Mouse (Mus musculus): ENCODE measurements around the gene Tmem132c. TPM values are rescaled to one million over a fixed set of nuclear protein-coding genes. Genes with fewer than 3 reads are reported as not detected.
"Not testable (repeated sequence)": the region's sequence is repeated elsewhere in the genome, so short reads cannot be mapped to it uniquely, and the experiment has no call there.

Tmem132c gene
- polyA plus RNA-seq, 1 experiment from 2014 or later: 11.9 TPM

- DNase-seq (ENCODE audit: low spot score): no peak
- Histone ChIP-seq H3K27me3 (ENCODE audit: insufficient read depth, poor library complexity, severe bottlenecking) (no peaks in the 10 kb centered on the region), H3K27ac (peak overlapping the region; percentile 83; the same call in 1 of the 2 replicates), H3K9me3 (no peaks in the 10 kb centered on the region), H3K4me1 (peaks cover 39% of the 10 kb centered on the region), H3K36me3 (no peaks in the 10 kb centered on the region), H3K4me3 (no peak overlapping the region)
- 61% methylated on average over 2 of the region's 2 CpGs for WGBS
Measured at GRCm38 (mm10) chr5:127324645-127325044, 83.0 kb downstream of the Tmem132c start.

GRCm38 (mm10) chr5:127336048-127336907 is 94.7 kb downstream of the Tmem132c start:
- H3K27me3 ChIP-seq (ENCODE audit: insufficient read depth, poor library complexity, severe bottlenecking): no peaks in the 10 kb centered on the region
- H3K36me3 ChIP-seq: no peaks in the 10 kb centered on the region; the same call in 1 of the 2 replicates
- peak overlapping the region; percentile 24; the same call in 1 of the 2 replicates for H3K4me3 ChIP-seq
- no peaks in the 10 kb centered on the region for H3K9me3 ChIP-seq
- H3K4me1 ChIP-seq: peaks cover 32% of the 10 kb centered on the region
- 20% methylated on average over 15 of the region's 15 CpGs for WGBS
- DNase-seq (ENCODE audit: low spot score): no peak
- H3K27ac ChIP-seq: peak overlapping the region; percentile 60

- no peaks in the 10 kb centered on the region; the same call in 1 of the 2 replicates for H3K36me3 ChIP-seq
- no peaks in the 10 kb centered on the region for H3K9me3 ChIP-seq
- no peak for DNase-seq (ENCODE audit: low spot score)
- H3K27ac ChIP-seq: peak overlapping the region; percentile 60
- peaks cover 32% of the 10 kb centered on the region for H3K4me1 ChIP-seq
- no peaks in the 10 kb centered on the region for H3K27me3 ChIP-seq (ENCODE audit: insufficient read depth, poor library complexity, severe bottlenecking)
- 43% methylated on average over 5 of the region's 5 CpGs for WGBS
- H3K4me3 ChIP-seq: no peak overlapping the region
Measured at GRCm38 (mm10) chr5:127336908-127337265, 95.3 kb downstream of the Tmem132c start.

GRCm38 (mm10) chr5:127339016-127339435 is 97.4 kb downstream of the Tmem132c start:
- peaks cover 32% of the 10 kb centered on the region for H3K4me1 ChIP-seq
- peak overlapping the region; percentile 44; the same call in 1 of the 2 replicates for H3K27ac ChIP-seq
- H3K4me3 ChIP-seq: no peak overlapping the region
- WGBS: 6% methylated on average over 5 of the region's 5 CpGs
- H3K27me3 ChIP-seq (ENCODE audit: insufficient read depth, poor library complexity, severe bottlenecking): no peaks in the 10 kb centered on the region
- no peaks in the 10 kb centered on the region for H3K9me3 ChIP-seq
- DNase-seq (ENCODE audit: low spot score): no peak
- H3K36me3 ChIP-seq: no peaks in the 10 kb centered on the region; the same call in 1 of the 2 replicates

- Histone ChIP-seq H3K36me3 (no peaks in the 10 kb centered on the region), H3K4me3 (no peak overlapping the region), H3K27ac (no peak overlapping the region), H3K9me3 (no peaks in the 10 kb centered on the region), H3K27me3 (ENCODE audit: insufficient read depth, poor library complexity, severe bottlenecking) (no peaks in the 10 kb centered on the region), H3K4me1 (peaks cover 25% of the 10 kb centered on the region)
- WGBS: 14% methylated on average over 3 of the region's 3 CpGs
- no peak for DNase-seq (ENCODE audit: low spot score)
Measured at GRCm38 (mm10) chr5:127341158-127341557, 99.5 kb downstream of the Tmem132c start.

GRCm38 (mm10) chr5:127344721-127345120 is 103.1 kb downstream of the Tmem132c start:
- Histone ChIP-seq H3K27me3 (ENCODE audit: insufficient read depth, poor library complexity, severe bottlenecking) (no peaks in the 10 kb centered on the region), H3K9me3 (no peaks in the 10 kb centered on the region), H3K4me3 (no peak overlapping the region), H3K27ac (no peak overlapping the region), H3K4me1 (0 out of 2 replicates have a peak, but pooled peaks cover 2% of the 10 kb centered on the region), H3K36me3 (no peaks in the 10 kb centered on the region)
- 39% methylated on average over 2 of the region's 2 CpGs for WGBS
- no peak for DNase-seq (ENCODE audit: low spot score)

GRCm38 (mm10) chr5:127346364-127346763 is 104.8 kb downstream of the Tmem132c start:
- Histone ChIP-seq H3K27ac (no peak overlapping the region), H3K36me3 (no peaks in the 10 kb centered on the region), H3K4me1 (no peaks in the 10 kb centered on the region), H3K4me3 (no peak overlapping the region), H3K9me3 (no peaks in the 10 kb centered on the region), H3K27me3 (ENCODE audit: insufficient read depth, poor library complexity, severe bottlenecking) (no peaks in the 10 kb centered on the region)
- 85% methylated on average over 2 of the region's 2 CpGs for WGBS
- no peak for DNase-seq (ENCODE audit: low spot score)

- DNase-seq (ENCODE audit: low spot score): no peak
- Histone ChIP-seq H3K27me3 (ENCODE audit: insufficient read depth, poor library complexity, severe bottlenecking) (no peaks in the 10 kb centered on the region), H3K9me3 (no peaks in the 10 kb centered on the region), H3K27ac (no peak overlapping the region), H3K4me1 (peaks cover 3% of the 10 kb centered on the region; the same call in 1 of the 2 replicates), H3K36me3 (no peaks in the 10 kb centered on the region), H3K4me3 (no peak overlapping the region)
- WGBS: 79% methylated on average over 12 of the region's 12 CpGs
Measured at GRCm38 (mm10) chr5:127347053-127347748, 105.6 kb downstream of the Tmem132c start.

- Histone ChIP-seq H3K27me3 (ENCODE audit: insufficient read depth, poor library complexity, severe bottlenecking) (no peaks in the 10 kb centered on the region), H3K36me3 (no peaks in the 10 kb centered on the region), H3K9me3 (no peaks in the 10 kb centered on the region), H3K4me3 (no peak overlapping the region), H3K27ac (no peak overlapping the region), H3K4me1 (peaks cover 7% of the 10 kb centered on the region; the same call in 1 of the 2 replicates)
- no peak for DNase-seq (ENCODE audit: low spot score)
- 80% methylated on average over 9 of the region's 9 CpGs for WGBS
Measured at GRCm38 (mm10) chr5:127349221-127350065, 107.8 kb downstream of the Tmem132c start.

GRCm38 (mm10) chr5:127353002-127353401 is 111.4 kb downstream of the Tmem132c start:
- H3K4me3 ChIP-seq: no peak overlapping the region
- H3K27me3 ChIP-seq (ENCODE audit: insufficient read depth, poor library complexity, severe bottlenecking): no peaks in the 10 kb centered on the region
- DNase-seq (ENCODE audit: low spot score): no peak
- 62% methylated on average over 2 of the region's 2 CpGs for WGBS
- no peaks in the 10 kb centered on the region for H3K9me3 ChIP-seq
- H3K36me3 ChIP-seq: no peaks in the 10 kb centered on the region
- no peak overlapping the region for H3K27ac ChIP-seq
- peaks cover 15% of the 10 kb centered on the region for H3K4me1 ChIP-seq

GRCm38 (mm10) chr5:127355836-127356235 is 114.2 kb downstream of the Tmem132c start:
- H3K36me3 ChIP-seq: peaks cover 10% of the 10 kb centered on the region; the same call in 1 of the 2 replicates
- H3K4me3 ChIP-seq: no peak overlapping the region
- DNase-seq (ENCODE audit: low spot score): no peak
- no peaks in the 10 kb centered on the region for H3K9me3 ChIP-seq
- 17% methylated on average over 8 of the region's 8 CpGs for WGBS
- H3K27ac ChIP-seq: no peak overlapping the region
- peaks cover 15% of the 10 kb centered on the region for H3K4me1 ChIP-seq
- no peaks in the 10 kb centered on the region for H3K27me3 ChIP-seq (ENCODE audit: insufficient read depth, poor library complexity, severe bottlenecking)

- not testable (repeated sequence) for DNase-seq (ENCODE audit: low spot score); H3K9me3 ChIP-seq; H3K4me3 ChIP-seq; H3K27ac ChIP-seq; H3K4me1 ChIP-seq; H3K27me3 ChIP-seq (ENCODE audit: insufficient read depth, poor library complexity, severe bottlenecking)
- peaks cover 10% of the 10 kb centered on the region; the same call in 1 of the 2 replicates for H3K36me3 ChIP-seq
- 76% methylated on average over 4 of the region's 4 CpGs for WGBS
Measured at GRCm38 (mm10) chr5:127357878-127358277, 116.3 kb downstream of the Tmem132c start.

Data from heart, embryonic 10.5 days (tissue).